Mouse (Mus musculus) urinary bladder, adult 2 months (tissue): ENCODE measurements around the gene Elp1. TPM values are rescaled to one million over a fixed set of nuclear protein-coding genes. Genes with fewer than 3 reads are reported as not detected.

Source experiments
- DNase-seq: peaks from one replicate; pipeline ENCODE4 v3.0.0; 2022; ENCODE audit warnings: low spot score
- polyA plus RNA-seq: library from polyadenylated mRNA; depleted of rRNA; stranded (reverse); fragments of >200 nt; gene quantifications from 2 replicates; pipeline ENCODE4 v1.2.3, GENCODE M21; 2012; rRNA removed

Gene Elp1
- polyA plus RNA-seq: 23.2 and 23.4 TPM in 2 replicates

- DNase-seq: peak; percentile 99
Measured at GRCm38 (mm10) chr4:56801907-56802668, at the start of gene Elp1, which contains the start of gene Fam206a. Elp1 (minus strand) TSS chr4:56802331. Fam206a (plus strand) TSS chr4:56802345.

- DNase-seq: no peak
Measured at GRCm38 (mm10) chr4:56850724-56851123, 48.6 kb upstream of the Elp1 start.

- DNase-seq: no peak
Measured at GRCm38 (mm10) chr4:56848044-56848443, 45.9 kb upstream of the Elp1 start.

- DNase-seq: no peak
Measured at GRCm38 (mm10) chr4:56847400-56847799, 45.3 kb upstream of the Elp1 start.

GRCm38 (mm10) chr4:56845896-56846533 is 43.9 kb upstream of the Elp1 start:
- DNase-seq: no peak

- DNase-seq: no peak
Measured at GRCm38 (mm10) chr4:56844911-56845310, 42.8 kb upstream of the Elp1 start.

GRCm38 (mm10) chr4:56843963-56844362 is 41.8 kb upstream of the Elp1 start:
- no peak for DNase-seq

- DNase-seq: no peak
Measured at GRCm38 (mm10) chr4:56842501-56842900, 40.4 kb upstream of the Elp1 start.

- no peak for DNase-seq
Measured at GRCm38 (mm10) chr4:56840297-56840696, 38.2 kb upstream of the Elp1 start.

GRCm38 (mm10) chr4:56837661-56838060 is 35.5 kb upstream of the Elp1 start:
- DNase-seq: no peak

GRCm38 (mm10) chr4:56831998-56832397 is 29.9 kb upstream of the Elp1 start:
- no peak for DNase-seq

- DNase-seq: no peak
Measured at GRCm38 (mm10) chr4:56831013-56831609, 29.0 kb upstream of the Elp1 start.

- DNase-seq: no peak
Measured at GRCm38 (mm10) chr4:56829511-56829921, 27.4 kb upstream of the Elp1 start.

GRCm38 (mm10) chr4:56828932-56829331 is 26.8 kb upstream of the Elp1 start:
- no peak for DNase-seq

GRCm38 (mm10) chr4:56824231-56824630 is 22.1 kb upstream of the Elp1 start:
- DNase-seq: no peak

GRCm38 (mm10) chr4:56820017-56820550 is 18.0 kb upstream of the Elp1 start:
- DNase-seq: no peak

GRCm38 (mm10) chr4:56815131-56815530 is 13.0 kb upstream of the Elp1 start:
- no peak for DNase-seq

- DNase-seq: no peak
Measured at GRCm38 (mm10) chr4:56812096-56812495, 10.0 kb upstream of the Elp1 start.

GRCm38 (mm10) chr4:56811642-56812041 is 9.5 kb upstream of the Elp1 start:
- DNase-seq: no peak

- no peak for DNase-seq
Measured at GRCm38 (mm10) chr4:56809050-56809449, 6.9 kb upstream of the Elp1 start.

- no peak for DNase-seq
Measured at GRCm38 (mm10) chr4:56802669-56803150, 579 bp upstream of the Elp1 start.

GRCm38 (mm10) chr4:56791373-56791772 is 10.8 kb downstream of the Elp1 start:
- no peak for DNase-seq
